Mouse (Mus musculus) gastrocnemius, postnatal 14 days (tissue): ENCODE measurements around the gene Cep72. TPM values are rescaled to one million over a fixed set of nuclear protein-coding genes. Genes with fewer than 3 reads are reported as not detected.
"Not testable (repeated sequence)": the region's sequence is repeated elsewhere in the genome, so short reads cannot be mapped to it uniquely, and the experiment has no call there.

ENCODE experiments used
- DNase-seq: peaks from one replicate; pipeline ENCODE4 v3.0.0; 2021; ENCODE audit warnings: mixed read lengths
- intact Hi-C: fragments of 180-260 bp; cut with DNase I; formaldehyde crosslinking; loops from one replicate; pipeline ENCODE4 v1.15.1; 2025; ENCODE audit warnings: low total_unique reads
- total RNA-seq, 2 experiments: library from RNA; stranded (reverse); gene quantifications; 2 replicates each; pipeline ENCODE4 v1.2.3; 2021

Gene Cep72
- total RNA-seq, 2 experiments from 2014 or later: 1.6 to 2.6 TPM

- intact Hi-C loops: no loop called here
- no peak for DNase-seq
Observed at GRCm38 (mm10) chr13:74035776-74036175, 26.3 kb downstream of the Cep72 start.

GRCm38 (mm10) chr13:74034756-74035155, 27.3 kb downstream of the Cep72 start:
- DNase-seq: no peak
- intact Hi-C loops: no loop called here

GRCm38 (mm10) chr13:74031133-74031532, 31.0 kb downstream of the Cep72 start:
- intact Hi-C loops: no loop called here
- no peak for DNase-seq

GRCm38 (mm10) chr13:74030691-74031090, 31.4 kb downstream of the Cep72 start:
- intact Hi-C loops: no loop called here
- no peak for DNase-seq

GRCm38 (mm10) chr13:74029013-74029412, 33.1 kb downstream of the Cep72 start:
- intact Hi-C loops: no loop called here
- DNase-seq: no peak

GRCm38 (mm10) chr13:74028116-74028515, 34.0 kb downstream of the Cep72 start:
- DNase-seq: no peak
- intact Hi-C loops: no loop called here

- intact Hi-C loops: no loop called here
- DNase-seq: peak; percentile 16
Observed at GRCm38 (mm10) chr13:74026215-74026614, 35.9 kb downstream of the Cep72 start.

GRCm38 (mm10) chr13:74025151-74026081, 36.7 kb downstream of the Cep72 start:
- intact Hi-C loops: loop anchor here (2.0 kb wide), 1 partner anchor 55 kb away; no protein-coding TSS in a partner anchor
- no peak for DNase-seq

- DNase-seq, intact Hi-C loops: not testable (repeated sequence)
Observed at GRCm38 (mm10) chr13:74019006-74019405, 43.1 kb downstream of the Cep72 start.

GRCm38 (mm10) chr13:74017426-74017825, 44.7 kb downstream of the Cep72 start:
- intact Hi-C loops: no loop called here
- no peak for DNase-seq

GRCm38 (mm10) chr13:74015908-74016307, 46.2 kb downstream of the Cep72 start:
- intact Hi-C loops: no loop called here
- no peak for DNase-seq

GRCm38 (mm10) chr13:74010678-74011077, 51.4 kb downstream of the Cep72 start:
- intact Hi-C loops: no loop called here
- DNase-seq: no peak

- intact Hi-C loops: no loop called here
- peak; percentile 64 for DNase-seq
Observed at GRCm38 (mm10) chr13:74009791-74010614, 52.1 kb downstream of the Cep72 start.

GRCm38 (mm10) chr13:74008948-74009718, 53.0 kb downstream of the Cep72 start, which contains the start of gene Tppp:
TSS of gene Tppp (plus strand) at chr13:74009407.
- peak; percentile 93 for DNase-seq
- intact Hi-C loops: no loop called here

- intact Hi-C loops, DNase-seq: not testable (repeated sequence)
Observed at GRCm38 (mm10) chr13:74008216-74008615, 53.9 kb downstream of the Cep72 start.

GRCm38 (mm10) chr13:74006881-74007280, 55.2 kb downstream of the Cep72 start:
- intact Hi-C loops, DNase-seq: not testable (repeated sequence)

- DNase-seq: no peak
- intact Hi-C loops: no loop called here
Observed at GRCm38 (mm10) chr13:74001492-74001891, 60.6 kb downstream of the Cep72 start.

- intact Hi-C loops: no loop called here
- DNase-seq: no peak
Observed at GRCm38 (mm10) chr13:74000961-74001360, 61.1 kb downstream of the Cep72 start.

- intact Hi-C loops: no loop called here
- no peak for DNase-seq
Observed at GRCm38 (mm10) chr13:74000519-74000918, 61.6 kb downstream of the Cep72 start.
